Comparison of ENCODE assay signal across 20 mouse cellular contexts in genomic region chr19:34299229-34299628, GRCm38 (mm10). TPM values are rescaled to one million over a fixed set of nuclear protein-coding genes. Genes with fewer than 3 reads are reported as not detected.
DNase-seq lines count a peak whose midpoint lies in the region; ATAC-seq lines count a peak whose summit lies in the region.
"Had no signal": no experiment of that assay in that cellular context is flagged by ENCODE, and none has a peak within 500 bp of the region (broad histone marks: within the 10 kb centered on the region; RNA-seq: fewer than 3 reads in every experiment).

No protein-coding gene starts in this region.

- no peak overlapping the region for H3K4me3 ChIP-seq in heart, embryonic 11.5 days (ENCODE audit: low read depth, low read length)
- H3K4me3 ChIP-seq in midbrain, embryonic 16.5 days (ENCODE audit: low read depth, low read length) = no peak overlapping the region
- H3K4me3 ChIP-seq: embryonic facial prominence, embryonic 10.5 days; heart, adult 2 months; heart, embryonic 12.5 days; hindbrain, embryonic 10.5 days; hindbrain, embryonic 15.5 days had no signal

- H3K9me3 ChIP-seq in heart, embryonic 11.5 days (replicated peaks; ENCODE audit: control insufficient read depth, low read length) = no peaks in the 10 kb centered on the region
- H3K9me3 ChIP-seq in midbrain, embryonic 16.5 days (replicated peaks; ENCODE audit: control insufficient read depth, low read length, poor library complexity, severe bottlenecking) = no peaks in the 10 kb centered on the region
- H3K9me3 ChIP-seq: embryonic facial prominence, embryonic 10.5 days; heart, embryonic 12.5 days; hindbrain, embryonic 10.5 days; hindbrain, embryonic 15.5 days had no signal

- H3K9ac ChIP-seq in heart, embryonic 11.5 days (ENCODE audit: low read depth, low read length) = no peak overlapping the region
- H3K9ac ChIP-seq in midbrain, embryonic 16.5 days (ENCODE audit: low read depth, low read length) = no peak overlapping the region
- H3K9ac ChIP-seq: heart, embryonic 12.5 days; hindbrain, embryonic 15.5 days had no signal

- H3K4me2 ChIP-seq in heart, embryonic 11.5 days = no peak overlapping the region
- no peak overlapping the region for H3K4me2 ChIP-seq in midbrain, embryonic 16.5 days (ENCODE audit: low read length)
- H3K4me2 ChIP-seq: heart, embryonic 12.5 days; hindbrain, embryonic 15.5 days had no signal

- 61% methylated on average over 4 of the region's 4 CpGs for WGBS in heart, embryonic 11.5 days (ENCODE audit: insufficient replicate concordance)
- 80% methylated on average over 4 of the region's 4 CpGs for WGBS in midbrain, embryonic 16.5 days

- peak; percentile 33 for DNase-seq in heart, adult 11 months
- DNase-seq in CD4-positive, CD25-positive, alpha-beta regulatory T cell, adult 2 months (ENCODE audit: low read depth, low spot score) = peak; percentile 67
- DNase-seq in right cerebral cortex, postnatal 10 days (ENCODE audit: low spot score in 2 of 2) = no peak
- no peak for DNase-seq in frontal cortex, postnatal 36 days (ENCODE audit: low spot score in 2 of 2)
- DNase-seq: adrenal gland, adult 2 months; adrenal gland, postnatal 25 days; cerebellum, adult 18-20 months; cerebellum, adult 9-11 months; cerebellum, postnatal 36 days; gastrocnemius, postnatal 10 days; heart, adult 2 months; kidney, adult 11 months had no signal

- H3K36me3 ChIP-seq in heart, embryonic 11.5 days (ENCODE audit: control insufficient read depth, insufficient read depth, low read length) = no peaks in the 10 kb centered on the region
- no peaks in the 10 kb centered on the region for H3K36me3 ChIP-seq in midbrain, embryonic 16.5 days (ENCODE audit: control insufficient read depth, insufficient read depth, low read length)
- H3K36me3 ChIP-seq: embryonic facial prominence, embryonic 10.5 days; heart, embryonic 12.5 days; hindbrain, embryonic 10.5 days; hindbrain, embryonic 15.5 days had no signal

- H3K27ac ChIP-seq in heart, embryonic 11.5 days (ENCODE audit: low read depth, low read length) = no peak overlapping the region
- no peak overlapping the region for H3K27ac ChIP-seq in midbrain, embryonic 16.5 days (ENCODE audit: low read length)
- H3K27ac ChIP-seq: embryonic facial prominence, embryonic 10.5 days; heart, adult 2 months; hindbrain, embryonic 10.5 days; hindbrain, embryonic 15.5 days had no signal

- ATAC-seq in heart, embryonic 11.5 days (replicated peaks; ENCODE audit: insufficient number of reproducible peaks, low FRiP score, low TSS enrichment) = no peak
- peak; percentile 78 for ATAC-seq in activated CD4-positive, CD25-positive, alpha-beta regulatory T cell, adult 4 months
- no peak for ATAC-seq in midbrain, embryonic 16.5 days
- ATAC-seq: forebrain, embryonic 14.5 days had no signal

- H3K4me1 ChIP-seq in heart, embryonic 11.5 days (ENCODE audit: control insufficient read depth, insufficient read depth, low read length) = peaks cover 4% of the 10 kb centered on the region; the same call in 1 of the 2 replicates
- no peaks in the 10 kb centered on the region for H3K4me1 ChIP-seq in midbrain, embryonic 16.5 days (ENCODE audit: control insufficient read depth, insufficient read depth, low read length)
- H3K4me1 ChIP-seq: embryonic facial prominence, embryonic 10.5 days; hindbrain, embryonic 10.5 days; hindbrain, embryonic 15.5 days had no signal

- no peaks in the 10 kb centered on the region for H3K27me3 ChIP-seq in heart, embryonic 11.5 days (ENCODE audit: control insufficient read depth, insufficient read depth, low read length)
- H3K27me3 ChIP-seq in midbrain, embryonic 16.5 days (ENCODE audit: control insufficient read depth, insufficient read depth, low read depth, low read length) = no peaks in the 10 kb centered on the region
- H3K27me3 ChIP-seq: heart, embryonic 12.5 days; hindbrain, embryonic 15.5 days had no signal

RNA-seq across cellular contexts. Expression of gene Fas, which starts 8.8 kb away (rescaled TPM):
- 1.6 and 2.1 TPM in 2 replicates for polyA plus RNA-seq in heart, embryonic 11.5 days (2014; fragmentation: Nextera tagmentation; extraction: Ambion mirVana)
- 100 to 1,000 TPM; 110 to 143 TPM for polyA plus RNA-seq in activated CD4-positive, CD25-positive, alpha-beta regulatory T cell, adult 4 months (2017; shearing (Covaris generic))
- 0.60 and 1.5 TPM in 2 replicates for polyA plus RNA-seq in midbrain, embryonic 16.5 days (2015; fragmentation: Nextera tagmentation; extraction: Ambion mirVana)

RNA-seq across cellular contexts. Expression of gene Acta2, which starts 43.8 kb away (rescaled TPM):
- 1,416 and 1,586 TPM in 2 replicates for polyA plus RNA-seq in heart, embryonic 11.5 days (2014; fragmentation: Nextera tagmentation; extraction: Ambion mirVana)
- under 1 TPM in 1 of 2 experiments, not detected in 1; 0.32 TPM for polyA plus RNA-seq in activated CD4-positive, CD25-positive, alpha-beta regulatory T cell, adult 4 months (2017; shearing (Covaris generic))
- polyA plus RNA-seq in midbrain, embryonic 16.5 days (2015; fragmentation: Nextera tagmentation; extraction: Ambion mirVana) = 11.9 and 12.5 TPM in 2 replicates

Comparison
In these comparisons a context has a peak if more than half of its experiments do, and no peak if none do; other contexts are left out.
1. DNase-seq: peak in heart, adult 11 months (single experiment) and CD4-positive, CD25-positive, alpha-beta regulatory T cell, adult 2 months (single experiment); none in right cerebral cortex, postnatal 10 days (0 of 2) and frontal cortex, postnatal 36 days (0 of 2).
2. RNA of gene Fas, which starts 8.8 kb away (polyA plus RNA-seq): 110 to 143 TPM in activated CD4-positive, CD25-positive, alpha-beta regulatory T cell, adult 4 months; 1.6 to 2.1 TPM in heart, embryonic 11.5 days and 0.60 to 1.5 TPM in midbrain, embryonic 16.5 days; every median in the first group is over 10 times any median in the second.
3. RNA of gene Acta2, which starts 43.8 kb away (polyA plus RNA-seq): 1,416 to 1,586 TPM in heart, embryonic 11.5 days; 11.9 to 12.5 TPM in midbrain, embryonic 16.5 days and 0.32 TPM in activated CD4-positive, CD25-positive, alpha-beta regulatory T cell, adult 4 months; every median in the first group is over 100 times any median in the second.